Mouse (Mus musculus) common myeloid progenitor, adult 5-6 weeks (primary cell): Measurements from ENCODE around the gene Prap1. TPM values are rescaled to one million over a fixed set of nuclear protein-coding genes. Genes with fewer than 3 reads are reported as not detected.

Source experiments
- ATAC-seq: replicated peaks from 2 replicates; pipeline ENCODE4 v1.8.0; 2016; ENCODE audit warnings: low read depth, mild to moderate bottlenecking, moderate TSS enrichment, inconsistent platforms; ENCODE audit not compliant: poor library complexity, severe bottlenecking
- total RNA-seq: library from RNA; stranded (forward); fragments of 200-1000, 187-1606 nt; gene quantifications from 2 replicates; pipeline ENCODE4 v1.2.3, GENCODE M21; 2017

Prap1 gene
- total RNA-seq: not detected in 2 replicates

- ATAC-seq: no peak
Observed at GRCm38 (mm10) chr7:140092924-140093528, at the start of gene Prap1. Gene Prap1 (plus strand): TSS chr7:140093395.

DNA sequence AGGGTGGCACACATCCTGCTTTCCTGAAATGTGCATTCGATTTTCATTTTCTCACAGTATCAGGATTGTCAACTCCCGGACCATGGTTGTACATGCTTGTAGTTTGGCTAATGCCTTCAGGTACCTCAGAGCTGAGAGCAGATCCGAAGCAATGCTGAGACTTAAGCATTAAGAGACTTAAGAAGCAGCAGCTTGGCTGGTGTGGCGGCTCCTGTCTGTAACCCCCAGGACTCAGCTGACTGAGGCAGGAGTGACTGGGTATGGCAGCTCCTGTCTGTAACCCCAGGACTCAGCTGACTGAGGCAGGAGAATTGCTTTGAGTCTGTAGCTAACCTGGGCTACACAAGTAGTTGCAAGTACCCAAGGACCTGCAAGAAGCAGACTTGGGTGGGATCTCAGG lies 47.6 kb upstream of the Prap1 start:
- no peak for ATAC-seq

GRCm38 (mm10) chr7:140047811-140048311 lies 45.3 kb upstream of the Prap1 start:
- peak; percentile 31 for ATAC-seq

DNA sequence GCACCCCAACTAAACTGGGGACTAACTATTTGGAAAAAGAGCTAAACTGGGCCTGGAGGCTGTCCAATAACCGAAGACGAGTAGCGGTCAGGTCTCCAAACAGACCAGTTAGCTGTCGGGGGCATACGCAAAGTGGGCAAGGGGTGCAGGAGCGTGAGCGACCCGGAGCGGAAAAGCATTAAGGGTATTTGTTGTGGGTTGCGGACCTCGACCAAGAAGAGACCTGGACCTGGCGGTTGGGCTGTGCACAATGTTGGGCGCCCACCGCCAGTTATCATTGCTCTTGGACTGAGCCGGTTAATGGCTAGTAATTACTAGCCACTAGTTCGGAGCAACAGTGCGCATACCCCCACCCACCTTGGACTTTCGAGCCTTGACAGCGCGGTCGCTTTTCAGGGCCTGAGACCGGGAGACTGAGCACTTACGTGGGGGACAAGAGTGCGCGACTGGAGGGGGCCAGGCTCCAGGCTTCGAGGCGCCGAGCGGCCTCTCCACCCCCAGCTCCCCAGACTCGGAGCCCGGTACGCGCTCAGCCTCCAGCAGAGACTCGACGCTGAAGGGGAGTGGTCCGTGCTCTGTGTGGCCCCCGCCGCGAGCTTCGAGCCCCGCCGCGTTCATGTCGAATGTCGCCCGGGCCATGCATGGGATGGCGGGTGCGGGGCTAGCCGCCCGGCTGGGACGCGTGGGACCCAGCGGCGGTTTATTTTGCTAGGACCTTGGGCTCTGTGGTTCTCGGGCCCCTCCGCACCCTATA lies 44.7 kb upstream of the Prap1 start, which contains the start of gene Msx3:
Gene Msx3, minus strand, starts transcription at position 729 of the 754 bp plus-strand sequence.
- ATAC-seq: 0 out of 2 replicates have a peak, but pooled peaks have one; percentile 0

DNA sequence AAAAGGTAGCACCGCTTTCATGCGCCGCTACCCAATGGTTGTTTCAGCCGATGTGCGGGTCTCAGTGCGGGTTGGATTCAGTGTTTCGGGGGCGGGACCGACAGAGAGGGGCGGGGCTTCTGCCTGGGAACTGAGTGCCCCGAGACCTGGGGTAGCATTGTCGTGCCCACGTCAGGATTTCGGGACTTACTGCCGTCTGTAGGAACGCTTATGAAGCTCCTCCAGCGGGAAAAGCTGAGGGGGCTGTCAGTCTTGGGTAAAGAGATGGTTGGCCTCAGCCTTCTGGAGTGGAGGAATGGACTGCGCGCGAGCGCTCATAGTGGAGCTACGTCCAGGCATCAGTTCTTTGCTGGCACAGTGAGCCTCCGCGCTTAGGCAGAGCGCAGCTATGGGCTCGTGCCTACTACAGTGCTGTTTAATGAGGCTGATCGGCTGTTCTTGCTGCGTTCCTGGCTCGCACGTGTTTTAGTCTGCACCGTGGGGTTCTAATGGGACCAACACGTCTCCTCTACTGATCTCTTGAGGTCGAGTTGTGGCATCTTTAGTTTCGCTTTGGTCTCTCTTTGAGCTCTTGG lies 44.0 kb upstream of the Prap1 start:
- peak; percentile 59 for ATAC-seq

DNA sequence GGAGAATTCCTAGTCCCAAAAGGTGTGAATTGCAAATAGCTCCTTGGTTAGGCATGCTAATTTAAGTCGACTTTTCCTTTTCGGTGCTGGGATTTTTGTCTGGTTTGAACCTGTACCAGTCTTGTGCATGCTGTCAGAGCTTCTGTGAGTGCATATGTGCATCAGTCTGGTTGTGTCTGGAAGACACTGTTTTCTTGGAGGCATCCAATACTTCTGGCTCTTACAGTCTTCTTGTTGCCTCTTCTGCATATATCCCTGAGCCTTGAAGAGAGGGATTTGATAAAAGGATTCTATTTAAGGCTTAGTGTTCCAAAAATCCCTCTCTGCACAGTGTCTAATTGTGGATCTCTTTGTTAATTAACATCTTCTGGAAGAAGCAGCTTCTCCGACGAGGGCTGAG lies 39.1 kb upstream of the Prap1 start:
- no peak for ATAC-seq

- peak; percentile 34 for ATAC-seq
Observed at GRCm38 (mm10) chr7:140057413-140058407, 35.5 kb upstream of the Prap1 start.

DNA sequence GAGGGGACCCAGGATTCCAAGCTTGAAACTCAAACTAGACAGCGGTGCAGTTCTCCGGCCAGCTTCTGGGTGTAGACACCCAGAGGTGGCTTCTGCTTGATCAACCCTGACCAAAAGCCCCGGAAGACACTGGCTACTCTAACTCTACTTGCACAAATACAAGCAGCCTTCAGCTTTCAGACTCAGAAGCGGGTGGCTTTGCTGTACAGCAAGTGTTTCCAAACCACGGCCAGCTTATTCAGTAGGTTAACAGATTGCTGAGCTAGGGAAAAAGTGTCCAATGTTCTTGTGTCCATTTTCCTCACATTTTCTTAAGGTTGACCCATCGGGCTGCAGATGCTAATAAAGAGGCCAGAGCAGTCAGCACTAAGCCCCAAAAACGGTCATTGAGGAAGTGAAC lies 34.7 kb upstream of the Prap1 start:
- ATAC-seq: no peak

DNA sequence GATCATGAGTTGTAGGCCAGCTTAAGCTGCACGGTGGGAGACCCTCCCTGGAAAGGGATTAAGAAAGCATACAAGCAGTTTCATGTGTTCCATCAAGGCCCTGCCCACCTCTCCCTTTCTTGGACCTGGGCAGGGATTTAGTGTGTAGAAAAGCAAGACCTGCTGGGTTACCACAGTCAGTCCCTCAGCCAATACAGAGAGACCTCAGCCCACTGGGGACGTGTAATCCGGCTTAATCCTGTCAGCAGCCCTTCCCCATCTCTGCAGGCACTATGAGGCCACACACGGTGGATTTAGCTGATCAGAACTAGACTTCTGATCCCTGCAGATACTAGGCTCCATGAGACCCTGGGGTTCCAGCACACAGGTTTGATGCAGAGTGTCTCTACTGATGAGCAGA lies 33.6 kb upstream of the Prap1 start:
- ATAC-seq: no peak

DNA sequence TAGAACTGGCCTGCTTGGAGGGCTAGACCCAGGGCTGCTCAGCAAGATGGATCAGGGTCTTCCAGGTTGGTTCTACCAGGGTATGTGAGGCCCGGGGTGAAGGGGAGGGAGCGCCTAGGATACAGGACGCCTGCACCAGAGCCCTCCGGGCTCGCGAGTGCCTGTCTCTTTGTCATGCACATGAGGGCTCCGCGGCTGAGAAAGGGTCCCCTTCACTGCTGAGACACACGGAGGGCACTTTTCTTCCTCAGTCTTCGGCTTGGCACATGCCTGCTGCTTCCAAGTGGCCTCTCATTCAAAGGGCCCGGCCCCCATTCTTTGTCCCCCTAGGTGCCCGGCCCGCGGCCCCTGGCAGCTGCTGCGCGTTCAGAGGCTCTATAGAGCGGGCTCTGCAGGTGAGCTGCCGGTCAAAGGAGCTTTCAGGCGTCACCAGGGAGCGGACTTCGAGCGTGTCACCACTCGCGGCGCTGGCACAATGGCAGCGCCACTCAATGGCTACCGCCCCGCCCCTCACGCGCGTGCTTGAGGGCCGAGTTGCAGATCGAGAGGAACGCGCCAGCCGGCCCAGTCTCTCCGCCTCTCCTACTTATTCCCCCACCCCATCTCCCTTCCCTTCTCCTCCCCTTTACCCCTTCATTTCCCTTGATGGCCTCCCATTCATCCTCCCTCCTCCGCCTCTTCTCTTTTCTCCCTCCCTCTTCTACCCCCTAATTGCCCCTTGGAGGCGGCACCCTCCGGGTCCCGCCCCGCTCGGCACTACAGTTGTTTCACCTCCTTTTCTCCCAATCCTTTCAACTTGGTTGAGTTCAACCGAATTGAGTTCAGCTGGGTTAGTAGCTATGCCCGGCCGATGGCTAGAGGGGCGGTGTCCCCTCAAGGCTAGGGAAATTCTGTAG lies 32.0 kb upstream of the Prap1 start:
- peak; percentile 34 for ATAC-seq

DNA sequence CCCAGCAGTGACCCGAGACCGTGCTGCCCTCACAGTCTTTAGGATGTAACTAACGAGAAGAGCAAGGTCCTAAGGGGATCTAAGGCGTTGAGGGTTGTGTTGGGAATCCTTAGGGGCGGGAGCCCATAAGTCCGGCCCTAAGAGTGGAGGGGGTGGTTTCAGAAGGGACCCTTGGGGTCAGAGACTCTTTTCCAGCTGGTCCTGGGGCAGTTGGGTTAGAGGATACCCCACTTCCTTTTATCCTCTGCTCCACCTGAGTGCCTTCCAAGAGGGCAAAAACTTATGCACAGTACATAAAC lies 31.4 kb upstream of the Prap1 start:
- no peak for ATAC-seq

DNA sequence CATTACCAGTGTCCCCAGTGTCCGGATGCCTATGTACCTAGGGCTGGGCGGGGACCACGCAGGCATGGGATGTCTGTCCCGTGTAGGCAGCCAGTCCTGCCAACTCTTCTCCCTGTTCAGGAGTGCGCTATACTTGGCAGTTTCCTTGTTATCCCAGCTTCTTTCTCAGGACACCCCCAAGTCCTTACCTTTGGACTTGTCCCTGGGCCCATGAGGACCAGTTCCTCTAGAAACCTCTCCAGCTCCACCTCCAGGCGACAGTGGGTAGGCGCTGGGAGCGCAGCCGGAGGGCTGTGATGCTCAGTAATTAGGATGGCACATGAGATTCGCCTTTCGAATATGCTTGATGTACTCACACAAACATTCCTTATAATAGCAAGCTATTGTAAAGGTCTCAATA lies 30.9 kb upstream of the Prap1 start:
- peak; percentile 51; the same call in 1 of the 2 replicates for ATAC-seq

GRCm38 (mm10) chr7:140063092-140063491 lies 30.1 kb upstream of the Prap1 start:
- peak; percentile 71 for ATAC-seq

DNA sequence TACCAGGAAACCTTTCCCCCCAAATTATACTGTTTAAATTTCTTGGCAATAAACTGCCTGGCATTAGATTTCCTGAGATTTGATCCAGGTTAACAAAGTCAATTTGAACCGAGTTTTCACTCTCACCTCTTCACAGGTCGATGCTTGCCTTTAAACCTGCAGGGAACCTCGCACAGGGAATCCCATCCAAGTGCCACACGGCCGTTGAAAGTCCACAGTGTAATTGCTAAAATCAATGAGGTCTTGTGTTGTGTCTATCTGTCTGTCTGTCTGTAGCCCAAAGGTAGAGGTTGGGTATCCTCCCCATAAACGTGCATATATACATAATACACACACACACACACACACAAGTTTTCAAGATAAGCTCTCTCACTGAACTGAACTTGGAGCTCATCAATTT lies 25.8 kb upstream of the Prap1 start:
- ATAC-seq: no peak

DNA sequence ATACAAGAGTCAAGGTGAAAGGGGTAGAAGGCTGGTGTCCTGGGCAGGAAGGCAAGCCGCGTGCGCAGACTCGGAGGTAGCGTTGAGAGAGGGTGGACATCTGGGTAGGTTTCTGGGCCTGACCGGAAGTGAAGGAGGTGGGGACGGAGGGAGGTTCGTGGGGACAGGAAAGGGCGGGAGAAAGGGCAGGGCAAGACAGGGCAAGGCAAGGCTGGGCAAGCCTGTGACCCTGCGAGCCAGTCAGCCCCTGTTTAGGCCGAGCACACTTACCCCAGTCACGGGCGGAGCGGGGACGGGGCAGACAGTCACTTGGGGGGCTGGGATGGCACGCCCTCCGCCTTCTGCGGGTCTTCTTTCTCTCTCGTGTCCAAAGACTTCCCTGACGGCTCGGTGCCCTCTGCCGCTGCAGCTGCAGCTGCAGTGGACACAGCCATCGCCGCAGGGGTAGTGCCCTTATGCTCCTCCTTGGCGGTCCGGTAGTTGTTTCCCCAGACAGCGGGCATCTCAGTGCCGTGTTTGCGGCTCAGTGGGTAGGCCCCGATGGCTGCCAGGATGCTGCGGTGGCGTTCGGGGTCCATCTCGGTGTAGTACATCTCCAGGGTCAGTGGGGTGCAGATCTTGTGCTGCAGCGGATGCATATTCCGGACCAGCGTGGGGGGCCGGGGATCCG lies 23.0 kb upstream of the Prap1 start:
- ATAC-seq: peak; percentile 32; the same call in 1 of the 2 replicates

GRCm38 (mm10) chr7:140077698-140078097 lies 15.5 kb upstream of the Prap1 start:
- no peak for ATAC-seq

- peak; percentile 70 for ATAC-seq
Observed at GRCm38 (mm10) chr7:140078711-140079110, 14.5 kb upstream of the Prap1 start.

DNA sequence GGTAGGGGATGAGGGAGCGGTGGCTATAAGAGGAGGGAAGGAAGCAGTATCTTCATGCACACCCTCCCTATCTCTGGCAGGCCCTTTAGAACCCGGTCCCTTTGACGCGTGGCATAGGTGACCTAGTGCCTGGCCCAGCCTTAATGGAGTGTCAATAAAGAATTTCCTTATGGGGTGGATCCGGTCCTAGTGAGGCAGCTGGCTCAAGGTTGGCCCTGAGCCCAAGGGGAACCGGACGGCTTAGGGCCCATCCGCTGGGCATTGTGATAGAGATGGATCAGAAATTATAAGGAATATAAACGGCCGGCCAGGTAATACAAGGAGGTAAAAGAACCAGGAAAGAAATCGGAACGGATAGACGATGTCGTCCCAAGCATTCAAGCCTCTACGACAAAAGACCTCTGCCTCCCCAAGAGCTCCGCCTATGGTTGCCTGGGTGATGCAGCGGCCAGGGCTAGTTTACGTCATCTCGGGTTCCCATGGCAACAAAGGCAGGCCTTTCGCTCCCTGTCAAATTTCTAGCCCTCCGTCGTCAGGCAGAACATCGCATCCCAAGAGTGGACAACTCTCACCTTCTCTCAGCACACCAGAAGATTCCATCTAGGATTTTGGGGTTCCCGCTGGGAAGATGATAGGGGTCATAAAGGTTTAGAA lies 12.6 kb upstream of the Prap1 start:
- peak; percentile 63 for ATAC-seq
